Mouse (Mus musculus) bone marrow, adult 2 months (tissue): ENCODE data around the gene Tuba3a.
A peak's percentile ranks its signal among the peaks of the same experiment; 100 is the strongest.

ENCODE experiments used
- CTCF ChIP-seq: fragments of 200-500 bp; IDR thresholded peaks from 2 replicates; pipeline ENCODE4 v1.5.1; 2011; ENCODE audit warnings: low read length, control low read depth; ENCODE audit not compliant: control insufficient read depth, insufficient read depth
- POLR2A ChIP-seq: fragments of 200-500 bp; IDR thresholded peaks from 2 replicates; pipeline ENCODE4 v1.6.1; 2011; ENCODE audit warnings: low read depth, mild to moderate bottlenecking, control low read depth, low read length, borderline replicate concordance; ENCODE audit not compliant: control insufficient read depth

- peak; percentile 95 for TF ChIP-seq CTCF
- no peak for TF ChIP-seq POLR2A
Observed at GRCm38 (mm10) chr6:125271455-125272227, 14.2 kb downstream of the Tuba3a start.
